Mouse (Mus musculus): ENCODE data around the gene Ccser1.

- TF ChIP-seq CHD2 (IDR thresholded peaks at IDR 0.05; ENCODE audit: low read depth, low read length): no peak
- no peak for TF ChIP-seq MAFK (IDR thresholded peaks at IDR 0.05; ENCODE audit: insufficient read depth, low read depth, low read length)
- no peak for TF ChIP-seq ZC3H11A (IDR thresholded peaks at IDR 0.05; ENCODE audit: borderline replicate concordance, low read depth, low read length)
These were observed 120.9 kb downstream of the Ccser1 start for GRCm38 (mm10) chr6:61300975-61301374.

All from ES-E14 (cell line).